Mouse (Mus musculus) brain, embryonic 18.5 days (tissue): ENCODE results near the gene Cfd.
A peak's percentile ranks its signal among the peaks of the same experiment; 100 is the strongest.

ENCODE experiments used
- DNase-seq: peaks from one replicate; pipeline ENCODE4 v3.0.0-alpha.2; 2012; ENCODE audit warnings: low read depth, low spot score

Cfd gene

DNA sequence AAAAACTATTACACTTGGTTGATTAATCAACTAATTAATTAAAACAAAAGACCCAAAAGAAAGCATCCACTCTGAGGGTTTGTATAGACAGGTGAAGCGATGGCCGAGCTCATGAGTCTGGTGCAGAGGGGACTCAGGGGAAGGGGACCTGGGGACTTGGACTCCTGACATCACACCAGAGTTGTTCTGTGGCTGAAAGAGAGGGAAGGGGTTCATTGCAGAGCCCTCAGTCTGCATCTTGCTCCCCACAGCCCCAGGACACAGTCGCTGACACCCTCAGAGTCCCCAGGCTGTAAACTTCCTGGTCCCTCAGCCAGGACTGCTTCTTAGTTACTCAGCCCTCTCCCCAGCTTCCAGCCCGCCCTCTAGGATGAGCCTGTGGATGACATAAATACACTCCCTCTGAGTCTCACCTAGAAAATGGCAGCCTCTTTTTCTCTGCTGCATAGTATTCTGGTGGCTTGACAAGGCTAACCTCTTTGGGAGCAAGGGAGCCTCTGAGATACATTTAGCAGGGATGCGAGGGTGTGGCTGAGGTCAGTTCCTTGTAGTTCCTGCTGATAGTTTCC is 27.0 kb downstream of the Cfd start:
- no peak for DNase-seq

GRCm38 (mm10) chr10:79918231-79919078 is 27.8 kb downstream of the Cfd start:
- no peak for DNase-seq

DNA sequence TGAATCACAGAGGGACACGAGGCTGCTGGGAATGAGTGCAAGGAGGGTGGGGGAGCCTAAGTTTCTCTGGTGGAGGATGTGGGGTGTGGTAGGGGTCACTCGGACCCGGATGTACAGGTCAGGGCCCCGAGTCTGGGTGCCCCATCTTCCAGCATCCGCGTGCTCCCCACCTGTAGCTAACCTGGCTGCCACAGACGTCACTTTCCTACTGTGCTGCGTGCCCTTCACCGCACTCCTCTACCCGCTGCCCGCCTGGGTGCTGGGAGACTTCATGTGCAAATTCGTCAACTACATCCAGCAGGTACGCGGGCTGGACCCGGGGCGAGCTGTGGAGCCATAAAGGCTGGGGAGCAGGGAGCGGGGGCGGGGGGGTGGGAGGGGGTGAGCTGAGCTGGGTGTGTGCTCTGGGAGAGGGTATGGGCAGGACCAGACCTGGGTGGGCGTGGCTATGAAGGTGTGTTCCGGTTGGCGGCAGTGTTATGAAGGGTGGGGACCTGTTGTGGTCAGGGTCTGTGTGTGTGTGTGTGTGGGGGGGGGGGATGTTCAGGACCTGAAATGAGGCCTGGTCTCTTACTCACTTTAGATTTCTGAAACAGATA is 28.7 kb downstream of the Cfd start:
- DNase-seq: no peak

DNA sequence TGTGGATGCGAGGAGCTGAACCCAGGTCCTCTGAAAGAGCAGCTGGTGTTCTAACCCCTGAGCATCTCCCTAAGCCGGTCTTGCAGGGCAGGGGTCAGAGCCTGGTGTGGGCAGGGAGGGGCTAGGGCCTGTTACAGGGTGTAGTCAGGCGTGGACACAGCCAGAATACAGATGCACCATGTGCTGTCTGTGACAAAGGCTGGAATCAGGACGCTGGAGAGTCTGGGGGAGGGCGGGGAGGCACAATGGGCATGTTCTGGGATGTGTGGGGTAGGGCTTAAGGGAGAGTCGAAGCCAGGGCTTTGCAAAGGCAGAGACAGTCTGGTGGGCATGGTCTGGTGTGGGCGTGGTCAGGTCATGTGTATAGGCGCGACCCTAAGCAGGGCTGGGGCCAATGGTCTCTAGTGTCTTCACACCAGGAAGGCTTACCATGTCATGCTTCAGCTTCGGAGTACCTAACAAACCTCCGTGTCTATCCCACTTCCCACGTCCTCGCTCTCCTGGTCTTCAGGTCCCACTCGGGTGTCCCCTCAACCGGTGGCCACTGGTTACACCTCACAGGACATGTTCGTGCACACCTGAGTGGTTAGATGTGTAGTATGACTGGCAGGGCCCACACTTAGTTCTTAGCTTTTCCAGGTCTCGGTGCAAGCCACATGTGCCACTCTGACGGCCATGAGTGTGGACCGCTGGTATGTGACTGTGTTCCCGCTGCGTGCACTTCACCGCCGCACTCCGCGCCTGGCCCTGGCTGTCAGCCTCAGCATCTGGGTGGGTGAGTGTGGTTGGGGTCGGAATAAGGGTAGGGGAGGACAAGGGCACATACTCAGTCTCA is 29.6 kb downstream of the Cfd start:
- DNase-seq: no peak

- no peak for DNase-seq
Measured at GRCm38 (mm10) chr10:79920958-79921535, 30.4 kb downstream of the Cfd start, which contains the start of gene R3hdm4. Gene R3hdm4 (minus strand): TSS chr10:79921208.

GRCm38 (mm10) chr10:79921572-79921971 is 30.9 kb downstream of the Cfd start:
- no peak for DNase-seq

DNA sequence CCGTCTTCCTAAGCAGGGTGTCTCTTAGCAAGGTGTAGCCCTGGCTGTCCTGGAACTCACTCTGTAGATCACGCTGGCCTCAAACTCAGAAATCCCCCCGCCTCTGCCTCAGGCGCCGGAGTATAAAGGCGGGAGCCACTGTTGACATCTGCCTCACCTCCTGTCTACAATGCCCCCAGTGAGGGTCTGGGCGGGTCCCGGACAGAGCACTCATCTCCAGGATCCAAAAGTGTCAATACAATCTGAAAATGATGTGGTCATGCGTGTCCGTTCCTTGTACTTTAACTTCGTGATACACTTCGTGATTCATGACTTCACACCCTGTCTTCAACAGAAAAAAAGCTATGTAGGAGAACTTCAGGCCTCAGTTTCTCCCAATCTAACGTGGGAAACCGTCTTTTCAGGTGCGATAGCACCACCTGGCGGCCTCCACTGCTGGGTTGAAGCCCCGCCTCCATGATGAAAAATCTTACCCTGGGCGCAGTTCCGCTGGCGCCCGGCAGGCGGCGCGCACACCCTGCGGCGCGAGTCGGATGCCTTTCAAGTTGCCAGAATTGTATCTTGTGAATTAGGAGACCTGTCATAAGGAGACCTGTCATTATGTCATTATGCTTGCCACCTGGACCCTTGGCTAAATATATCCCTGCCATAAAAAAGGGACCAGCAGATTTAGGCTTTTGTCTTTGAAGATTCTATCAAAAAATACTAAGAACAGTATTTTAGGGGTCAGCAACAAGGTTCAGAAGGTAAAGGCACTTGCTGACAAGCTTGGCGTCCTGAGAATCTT is 34.5 kb downstream of the Cfd start:
- no peak for DNase-seq

- DNase-seq: no peak
Measured at GRCm38 (mm10) chr10:79925785-79926490, 35.3 kb downstream of the Cfd start.

- DNase-seq: peak; percentile 81
Measured at GRCm38 (mm10) chr10:79926491-79927323, 36.1 kb downstream of the Cfd start, which contains the start of gene Arid3a. Gene Arid3a (plus strand): TSS chr10:79927043.

DNA sequence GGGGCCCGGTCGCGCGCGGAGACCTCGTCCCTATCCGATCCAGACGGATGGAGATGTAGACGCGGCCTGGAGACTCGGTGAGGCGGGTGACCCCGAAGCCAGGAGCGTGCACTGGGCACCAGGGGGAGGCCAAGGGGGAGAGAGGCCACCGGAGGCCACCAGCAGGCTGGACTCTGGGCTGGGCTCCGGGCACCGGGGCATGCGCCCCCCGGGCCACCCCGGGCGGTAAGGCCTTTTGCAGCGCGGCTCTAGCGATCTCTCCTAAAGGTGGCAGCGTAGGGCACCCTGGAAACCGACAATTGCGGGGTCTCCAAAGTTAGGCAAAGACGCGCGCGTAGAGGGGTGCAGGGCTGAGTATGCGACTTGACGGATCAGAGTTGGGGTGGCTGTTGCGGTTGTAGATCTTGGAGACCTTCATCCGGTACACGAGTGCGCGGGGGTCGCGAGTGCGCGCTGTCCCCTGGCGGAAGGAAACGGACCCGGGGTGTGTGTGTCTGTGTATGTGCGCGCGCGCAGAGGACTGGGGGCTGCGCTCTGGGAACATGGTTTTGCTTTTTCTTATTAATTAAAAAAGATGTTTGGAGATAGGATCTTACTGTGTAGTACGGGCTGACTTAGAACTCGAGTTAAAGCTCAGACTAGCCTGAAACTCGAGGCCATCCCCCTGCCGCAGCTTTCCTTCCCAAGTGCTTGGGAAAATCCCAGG is 36.8 kb downstream of the Cfd start:
- DNase-seq: no peak

GRCm38 (mm10) chr10:79928030-79928694 is 37.5 kb downstream of the Cfd start:
- no peak for DNase-seq

DNA sequence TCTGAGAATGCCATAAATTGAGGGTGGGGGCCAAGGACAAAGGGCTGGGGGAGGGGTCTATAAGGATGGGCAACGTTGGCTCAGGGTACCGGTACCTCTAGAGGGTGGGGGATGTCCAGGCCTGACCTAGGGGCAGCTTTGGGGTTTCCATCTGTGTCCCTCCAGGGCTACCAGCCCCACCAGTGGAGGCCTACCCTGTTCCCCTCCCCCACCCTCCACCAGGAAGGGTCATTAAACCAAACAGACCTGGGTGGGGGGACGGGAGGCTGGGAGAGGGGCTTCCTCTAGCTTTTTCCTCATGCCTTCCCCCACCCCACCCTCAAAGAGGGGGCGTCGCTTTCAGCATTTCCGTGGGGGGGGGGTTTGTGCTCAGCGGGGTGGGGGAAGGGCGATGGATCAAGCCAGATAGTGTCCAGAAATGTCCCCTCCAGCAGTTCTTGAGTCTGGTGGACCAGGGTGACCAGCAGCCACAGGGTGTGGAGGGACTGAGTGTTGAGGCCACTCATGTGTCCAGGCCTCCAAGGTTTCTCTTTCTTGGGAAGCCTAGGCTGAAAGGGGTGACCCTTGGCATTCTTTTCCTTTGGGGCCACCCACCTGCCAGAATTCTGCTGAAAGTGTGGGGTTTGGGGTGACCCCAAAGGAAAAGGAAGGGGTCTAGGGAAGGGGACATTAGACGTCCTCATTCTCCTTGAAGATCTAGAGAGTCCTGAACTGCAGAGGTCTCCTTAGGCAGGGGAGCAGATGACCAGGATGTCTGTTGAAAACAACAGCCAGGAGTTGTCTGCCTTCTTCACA is 38.5 kb downstream of the Cfd start:
- no peak for DNase-seq

DNA sequence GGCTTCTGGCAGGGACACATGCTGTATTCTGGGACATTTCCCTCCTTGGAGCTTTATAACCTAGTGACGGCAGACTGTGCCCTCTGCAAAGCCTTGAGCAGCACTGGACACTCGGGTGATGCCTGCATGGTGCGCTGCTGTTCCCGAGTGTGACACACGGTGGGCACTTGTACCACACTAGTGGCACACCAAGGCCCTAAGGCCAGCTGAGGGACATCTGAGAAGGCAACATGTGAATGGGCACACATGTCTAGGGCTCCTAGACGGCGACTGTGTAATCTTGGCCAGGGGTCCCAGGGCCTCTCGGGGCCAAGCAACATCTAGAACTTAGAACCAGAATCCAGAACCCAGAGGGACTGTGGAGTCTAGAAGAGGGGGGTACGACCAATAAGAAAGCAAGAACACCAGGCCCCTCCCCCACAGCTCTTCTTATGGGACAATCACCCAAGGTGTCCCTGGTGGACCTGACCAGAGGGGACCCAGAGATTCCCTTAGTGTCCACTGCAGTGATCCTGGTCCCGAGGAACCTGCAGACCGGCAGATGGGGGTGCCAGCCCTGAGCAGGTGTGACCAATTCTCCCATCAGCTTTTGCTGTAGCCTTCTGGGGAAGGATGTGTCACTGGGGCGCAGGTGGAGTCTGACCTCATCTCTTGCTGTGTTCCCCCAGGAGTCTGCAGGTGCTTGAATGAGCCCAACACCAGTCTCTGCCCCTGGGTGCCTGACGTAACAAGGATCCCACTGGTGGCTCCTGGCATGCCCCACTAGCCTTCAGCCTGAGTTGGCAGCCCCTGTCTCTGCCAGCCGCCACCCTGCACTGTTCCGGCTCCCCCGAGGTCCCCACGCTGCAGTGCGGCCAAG is 39.5 kb downstream of the Cfd start:
- no peak for DNase-seq

DNA sequence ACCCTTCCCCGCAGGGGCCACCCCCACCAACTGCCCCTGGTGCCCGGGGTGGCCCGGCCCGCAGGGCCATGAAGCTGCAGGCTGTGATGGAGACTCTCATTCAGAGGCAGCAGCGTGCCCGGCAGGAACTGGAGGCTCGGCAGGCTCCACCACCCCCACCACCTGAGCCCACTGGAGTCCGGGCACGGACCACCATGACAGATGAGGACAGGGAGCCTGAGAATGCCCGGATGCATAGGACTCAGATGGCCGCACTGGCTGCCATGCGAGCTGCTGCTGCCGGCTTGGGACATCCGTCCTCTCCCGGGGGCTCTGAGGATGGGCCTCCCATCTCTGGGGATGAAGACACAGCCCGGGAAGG is 40.2 kb downstream of the Cfd start:
- no peak for DNase-seq

- no peak for DNase-seq
Measured at GRCm38 (mm10) chr10:79931797-79932196, 41.1 kb downstream of the Cfd start.

DNA sequence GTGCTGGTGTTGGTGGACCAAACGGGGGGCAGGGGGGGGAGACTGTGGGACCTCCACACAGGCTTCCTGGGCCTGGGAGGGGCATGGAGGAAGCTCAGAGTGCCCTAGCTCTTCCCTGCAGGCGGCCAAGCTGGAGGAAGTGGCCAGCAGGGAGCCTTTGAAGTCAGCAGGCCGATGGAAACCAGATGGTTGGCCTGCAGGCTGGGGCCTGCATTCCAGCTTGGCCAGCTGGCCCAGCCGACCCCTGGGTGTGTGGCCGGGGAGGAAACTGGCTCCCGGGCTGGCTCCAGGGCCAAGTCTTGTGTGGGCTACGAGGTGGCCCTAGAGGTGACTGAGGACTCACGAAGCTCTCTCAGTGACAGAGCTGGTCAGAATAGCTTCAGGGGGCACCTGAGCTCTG is 42.1 kb downstream of the Cfd start:
- DNase-seq: no peak
